Mouse (Mus musculus): Measurements from ENCODE around the gene Ryr2.

DNA sequence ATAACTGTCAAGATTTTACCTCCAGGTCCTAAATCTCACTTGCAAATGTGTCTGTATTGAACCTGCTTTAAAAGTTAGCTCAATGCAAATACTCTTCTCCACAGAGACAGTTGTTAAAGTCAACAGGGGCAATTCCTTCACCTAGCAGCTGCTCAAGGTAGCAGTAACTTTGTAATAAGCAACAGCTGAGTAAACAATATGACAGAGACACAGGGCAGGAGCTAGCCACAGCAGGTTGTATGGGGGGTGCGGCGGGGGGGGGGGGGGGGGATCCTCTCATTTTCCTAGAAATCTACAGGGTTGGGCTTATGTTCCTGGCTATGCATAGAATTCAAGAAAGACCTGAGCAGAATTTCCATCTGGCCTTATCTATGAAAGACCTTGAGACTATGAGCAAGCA is 339.8 kb downstream of the Ryr2 start:
- TF ChIP-seq CTCF (conservative IDR thresholded peaks at IDR 0.05; ENCODE audit: insufficient read depth, insufficient read length, low read depth, low read length) (no peak), POLR2A (IDR thresholded peaks at IDR 0.05; ENCODE audit: low read depth, low read length) (no peak)

Data from kidney, adult 2 months (tissue).